Mouse (Mus musculus) ES-E14 (cell line): ENCODE measurements around the gene 1700013H16Rik.

ENCODE experiments used
- ZC3H11A ChIP-seq: IDR thresholded peaks from 2 replicates; pipeline ENCODE4 v1.6.1; 2012; ENCODE audit warnings: low read depth, mild to moderate bottlenecking, inconsistent platforms, low read length, borderline replicate concordance
- ZNF384 ChIP-seq: IDR thresholded peaks from 2 replicates; pipeline ENCODE4 v1.6.1; 2012; ENCODE audit warnings: low read depth, low read length, inconsistent platforms

GRCm38 (mm10) chrX:53693141-53693540 lies 64.5 kb downstream of the 1700013H16Rik start:
- TF ChIP-seq ZC3H11A (no peak), ZNF384 (no peak)
